ENCODE assay signal across 17 mouse cellular contexts in the genomic region with DNA sequence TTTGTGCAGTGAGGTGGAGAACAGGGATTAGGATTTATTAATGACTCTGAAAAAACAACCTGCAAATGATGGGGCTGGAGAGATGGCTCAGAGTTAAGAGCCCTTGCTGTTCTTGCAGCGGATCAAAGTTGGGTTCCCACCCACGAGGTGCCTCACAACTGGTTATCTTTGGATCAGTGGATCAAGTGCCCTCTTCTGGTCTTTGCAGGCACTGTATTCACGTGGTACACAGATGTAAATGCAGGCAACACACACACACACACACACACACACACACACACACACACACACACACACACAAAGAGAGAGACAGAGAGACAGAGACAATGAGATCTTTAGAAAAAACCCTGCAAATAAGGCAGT. TPM values are rescaled to one million over a fixed set of nuclear protein-coding genes. Genes with fewer than 3 reads are reported as not detected.
DNase-seq lines count a peak whose midpoint lies in the region; ATAC-seq and TF ChIP-seq lines count a peak whose summit lies in the region.
"Had no signal": no experiment of that assay in that cellular context is flagged by ENCODE, and none has a peak within 500 bp of the region (broad histone marks: within the 10 kb centered on the region; RNA-seq: fewer than 3 reads in every experiment).

No protein-coding gene starts in this region.

- 50% methylated on average over 3 of the region's 3 CpGs for WGBS in hindbrain, embryonic 15.5 days
- 43% methylated on average over 3 of the region's 3 CpGs for WGBS in hindbrain, embryonic 12.5 days
- WGBS in midbrain, embryonic 14.5 days, result 39% methylated on average over 3 of the region's 3 CpGs
- WGBS in midbrain, embryonic 11.5 days, result 50% methylated on average over 3 of the region's 3 CpGs

- no peaks in the 10 kb centered on the region for H3K27me3 ChIP-seq in hindbrain, embryonic 15.5 days
- no peaks in the 10 kb centered on the region for H3K27me3 ChIP-seq in hindbrain, embryonic 12.5 days
- H3K27me3 ChIP-seq in midbrain, embryonic 14.5 days (ENCODE audit: control insufficient read depth, insufficient read depth, low read length), result no peaks in the 10 kb centered on the region
- H3K27me3 ChIP-seq in midbrain, embryonic 11.5 days (ENCODE audit: control insufficient read depth, insufficient read depth, low read length), result no peaks in the 10 kb centered on the region
- H3K27me3 ChIP-seq: embryonic facial prominence, embryonic 13.5 days had no signal

- in situ Hi-C loops in ES-E14 (cut with MboI; ENCODE audit: low sequenced_read_pairs in 2 of 2, unreplicated experiment in 2 of 2), result loop anchor here in 1 of 2 experiments (5.0 kb wide), 1 partner anchor 244 kb away; no protein-coding TSS in a partner anchor

- no peaks in the 10 kb centered on the region for H3K4me1 ChIP-seq in hindbrain, embryonic 15.5 days (replicated peaks)
- no peaks in the 10 kb centered on the region for H3K4me1 ChIP-seq in hindbrain, embryonic 12.5 days
- H3K4me1 ChIP-seq in midbrain, embryonic 14.5 days (ENCODE audit: control insufficient read depth, insufficient read depth, low read length), result no peaks in the 10 kb centered on the region
- no peaks in the 10 kb centered on the region for H3K4me1 ChIP-seq in midbrain, embryonic 11.5 days (ENCODE audit: control insufficient read depth, insufficient read depth, low read length)
- H3K4me1 ChIP-seq in ES-E14 (ENCODE audit: control insufficient read depth in 2 of 2, insufficient read depth in 2 of 2, low read length in 2 of 2, poor library complexity in 1 of 2), result no peaks in the 10 kb centered on the region
- H3K4me1 ChIP-seq: embryonic facial prominence, embryonic 13.5 days had no signal

- ATAC-seq in hindbrain, embryonic 15.5 days (ENCODE audit: low FRiP score, low read depth), result 0 out of 2 replicates have a peak, but pooled peaks have one; percentile 11
- ATAC-seq in hindbrain, embryonic 12.5 days (ENCODE audit: low FRiP score), result no peak
- ATAC-seq in midbrain, embryonic 14.5 days (ENCODE audit: low FRiP score, low TSS enrichment), result peak; percentile 20; the same call in 1 of the 2 replicates
- ATAC-seq in midbrain, embryonic 11.5 days (ENCODE audit: low FRiP score), result no peak
- ATAC-seq in megakaryocyte-erythroid progenitor cell, adult 5-6 weeks (replicated peaks; ENCODE audit: low FRiP score, low TSS enrichment, poor library complexity, severe bottlenecking), result 0 out of 2 replicates have a peak, but pooled peaks have one; percentile 52

- no peak overlapping the region for H3K4me2 ChIP-seq in hindbrain, embryonic 15.5 days
- H3K4me2 ChIP-seq in hindbrain, embryonic 12.5 days (replicated peaks), result no peak overlapping the region
- no peak overlapping the region for H3K4me2 ChIP-seq in midbrain, embryonic 14.5 days (ENCODE audit: low read length)
- H3K4me2 ChIP-seq in midbrain, embryonic 11.5 days, result no peak overlapping the region
- H3K4me2 ChIP-seq: embryonic facial prominence, embryonic 13.5 days had no signal

- DNase-seq in midbrain, embryonic 14.5 days, result peak; percentile 40
- DNase-seq in midbrain, embryonic 11.5 days (ENCODE audit: low spot score, missing footprints), result no peak
- peak; percentile 8 for DNase-seq in ES-E14 (ENCODE audit: low read depth, low spot score)
- DNase-seq in urinary bladder, postnatal 14 days (ENCODE audit: low spot score), result no peak
- DNase-seq in thymus, postnatal 10 days (ENCODE audit: low spot score in 2 of 2), result no peak
- DNase-seq: cerebellum, adult 11-12 months; heart, adult 18-20 months; kidney, postnatal 14 days; thymus, adult 18-20 months had no signal

- no peak overlapping the region for H3K9ac ChIP-seq in hindbrain, embryonic 15.5 days
- no peak overlapping the region for H3K9ac ChIP-seq in hindbrain, embryonic 12.5 days
- H3K9ac ChIP-seq in midbrain, embryonic 14.5 days (replicated peaks; ENCODE audit: low read length), result no peak overlapping the region
- H3K9ac ChIP-seq in midbrain, embryonic 11.5 days (ENCODE audit: low read length), result no peak overlapping the region
- H3K9ac ChIP-seq in ES-E14 (ENCODE audit: insufficient read depth, low read depth, low read length, poor library complexity, severe bottlenecking), result no peak overlapping the region
- H3K9ac ChIP-seq: embryonic facial prominence, embryonic 13.5 days had no signal

- H3K36me3 ChIP-seq in hindbrain, embryonic 15.5 days, result no peaks in the 10 kb centered on the region
- no peaks in the 10 kb centered on the region for H3K36me3 ChIP-seq in hindbrain, embryonic 12.5 days
- no peaks in the 10 kb centered on the region for H3K36me3 ChIP-seq in midbrain, embryonic 14.5 days (ENCODE audit: control insufficient read depth, insufficient read depth, low read length)
- no peaks in the 10 kb centered on the region for H3K36me3 ChIP-seq in midbrain, embryonic 11.5 days (ENCODE audit: control insufficient read depth, insufficient read depth, low read length)
- no peaks in the 10 kb centered on the region for H3K36me3 ChIP-seq in ES-E14 (ENCODE audit: control insufficient read depth, insufficient read depth, low read length, poor library complexity, severe bottlenecking)
- H3K36me3 ChIP-seq: embryonic facial prominence, embryonic 13.5 days had no signal

- H3K27ac ChIP-seq in hindbrain, embryonic 15.5 days (replicated peaks), result no peak overlapping the region
- no peak overlapping the region for H3K27ac ChIP-seq in hindbrain, embryonic 12.5 days
- no peak overlapping the region for H3K27ac ChIP-seq in midbrain, embryonic 14.5 days (replicated peaks; ENCODE audit: low read depth, low read length)
- no peak overlapping the region for H3K27ac ChIP-seq in midbrain, embryonic 11.5 days (ENCODE audit: low read depth, low read length)
- no peak overlapping the region for H3K27ac ChIP-seq in ES-E14 (ENCODE audit: insufficient read depth, low read depth, low read length, poor library complexity, severe bottlenecking)
- H3K27ac ChIP-seq: embryonic facial prominence, embryonic 13.5 days had no signal

- no peak overlapping the region for H3K4me3 ChIP-seq in hindbrain, embryonic 15.5 days
- H3K4me3 ChIP-seq in hindbrain, embryonic 12.5 days, result no peak overlapping the region
- no peak overlapping the region for H3K4me3 ChIP-seq in midbrain, embryonic 14.5 days (replicated peaks; ENCODE audit: low read depth, low read length)
- H3K4me3 ChIP-seq in midbrain, embryonic 11.5 days (ENCODE audit: low read depth, low read length), result no peak overlapping the region
- no peak overlapping the region for H3K4me3 ChIP-seq in ES-E14 (ENCODE audit: insufficient read depth in 1 of 2, low read depth in 1 of 2, low read length in 2 of 2, poor library complexity in 1 of 2, severe bottlenecking in 1 of 2)
- H3K4me3 ChIP-seq: embryonic facial prominence, embryonic 13.5 days had no signal

- no peaks in the 10 kb centered on the region for H3K9me3 ChIP-seq in hindbrain, embryonic 15.5 days
- no peaks in the 10 kb centered on the region for H3K9me3 ChIP-seq in hindbrain, embryonic 12.5 days (replicated peaks)
- H3K9me3 ChIP-seq in midbrain, embryonic 14.5 days (ENCODE audit: control insufficient read depth, low read length), result no peaks in the 10 kb centered on the region
- no peaks in the 10 kb centered on the region for H3K9me3 ChIP-seq in midbrain, embryonic 11.5 days (ENCODE audit: control insufficient read depth, low read length)
- H3K9me3 ChIP-seq in ES-E14 (ENCODE audit: control insufficient read depth, insufficient read depth, low read depth, low read length), result no peaks in the 10 kb centered on the region
- H3K9me3 ChIP-seq: embryonic facial prominence, embryonic 13.5 days had no signal

TF ChIP-seq in ES-E14, 5 proteins besides CTCF, POLR2A, EP300 and RAD21 (continues in another document):
- TF ChIP-seq ZC3H11A (IDR thresholded peaks at IDR 0.05; ENCODE audit: borderline replicate concordance, low read depth, low read length), result 0 out of 2 replicates have a peak, but pooled peaks have one; percentile 8

RNA-seq across cellular contexts. Expression of gene Panx3, which starts 18.9 kb away (rescaled TPM):
- not detected in 2 replicates for polyA plus RNA-seq in hindbrain, embryonic 15.5 days (2015; fragmentation: Nextera tagmentation; extraction: Ambion mirVana)
- 0.79 and 3.0 TPM in 2 replicates for polyA plus RNA-seq in hindbrain, embryonic 12.5 days (2016; fragmentation: Nextera tagmentation; extraction: Ambion mirVana)
- not detected in 2 replicates for polyA plus RNA-seq in midbrain, embryonic 14.5 days (2014; fragmentation: Nextera tagmentation; extraction: Ambion mirVana)
- polyA plus RNA-seq in midbrain, embryonic 11.5 days (2014; fragmentation: Nextera tagmentation; extraction: Ambion mirVana), result 0.08 and 0.10 TPM in 2 replicates
- 0.13 TPM in 1 of 2 replicates, not detected in the other for total RNA-seq in ES-E14 (2012; rRNA removed)
- total RNA-seq in megakaryocyte-erythroid progenitor cell, adult 5-6 weeks (2014; fragmentation: Nextera tagmentation), result not detected in 2 replicates
- total RNA-seq in megakaryocyte-erythroid progenitor cell, adult 5-6 weeks (2017), result not detected in 2 replicates
- total RNA-seq: heart, adult 18-20 months; layer of hippocampus, postnatal 25 days had no signal
- polyA plus RNA-seq: limb, embryonic 11.5 days; liver, embryonic 16.5 days had no signal

RNA-seq across cellular contexts. Expression of gene Olfr160, which starts 28.1 kb away (rescaled TPM):
- not detected in 2 replicates for polyA plus RNA-seq in hindbrain, embryonic 15.5 days (2015; fragmentation: Nextera tagmentation; extraction: Ambion mirVana)
- polyA plus RNA-seq in hindbrain, embryonic 12.5 days (2016; fragmentation: Nextera tagmentation; extraction: Ambion mirVana), result not detected in 2 replicates
- not detected in 2 replicates for polyA plus RNA-seq in midbrain, embryonic 14.5 days (2014; fragmentation: Nextera tagmentation; extraction: Ambion mirVana)
- not detected in 2 replicates for polyA plus RNA-seq in midbrain, embryonic 11.5 days (2014; fragmentation: Nextera tagmentation; extraction: Ambion mirVana)
- total RNA-seq in ES-E14 (2012; rRNA removed), result not detected in 2 replicates
- not detected in 2 replicates for total RNA-seq in megakaryocyte-erythroid progenitor cell, adult 5-6 weeks (2014; fragmentation: Nextera tagmentation)
- not detected in 2 replicates for total RNA-seq in megakaryocyte-erythroid progenitor cell, adult 5-6 weeks (2017)
- total RNA-seq: heart, adult 18-20 months; layer of hippocampus, postnatal 25 days had no signal
- polyA plus RNA-seq: embryonic facial prominence, embryonic 13.5 days; heart, embryonic 16.5 days; limb, embryonic 11.5 days; liver, embryonic 16.5 days had no signal

RNA-seq across cellular contexts. Expression of gene Tbrg1, which starts 30.8 kb away (rescaled TPM):
- polyA plus RNA-seq in hindbrain, embryonic 15.5 days (2015; fragmentation: Nextera tagmentation; extraction: Ambion mirVana), result 86.4 and 88.3 TPM in 2 replicates
- 129 and 140 TPM in 2 replicates for polyA plus RNA-seq in hindbrain, embryonic 12.5 days (2016; fragmentation: Nextera tagmentation; extraction: Ambion mirVana)
- polyA plus RNA-seq in midbrain, embryonic 14.5 days (2014; fragmentation: Nextera tagmentation; extraction: Ambion mirVana), result 89.5 and 91.6 TPM in 2 replicates
- polyA plus RNA-seq in midbrain, embryonic 11.5 days (2014; fragmentation: Nextera tagmentation; extraction: Ambion mirVana), result 143 and 146 TPM in 2 replicates
- total RNA-seq in ES-E14 (2012; rRNA removed), result 84.1 and 120 TPM in 2 replicates
- 80.1 and 93.1 TPM in 2 replicates for total RNA-seq in megakaryocyte-erythroid progenitor cell, adult 5-6 weeks (2014; fragmentation: Nextera tagmentation)
- total RNA-seq in megakaryocyte-erythroid progenitor cell, adult 5-6 weeks (2017), result 62.7 and 74.2 TPM in 2 replicates

RNA-seq across cellular contexts. Expression of gene Olfr874, which starts 57.0 kb away (rescaled TPM):
- not detected in 2 replicates for polyA plus RNA-seq in hindbrain, embryonic 15.5 days (2015; fragmentation: Nextera tagmentation; extraction: Ambion mirVana)
- not detected in 2 replicates for polyA plus RNA-seq in hindbrain, embryonic 12.5 days (2016; fragmentation: Nextera tagmentation; extraction: Ambion mirVana)
- polyA plus RNA-seq in midbrain, embryonic 14.5 days (2014; fragmentation: Nextera tagmentation; extraction: Ambion mirVana), result not detected in 2 replicates
- polyA plus RNA-seq in midbrain, embryonic 11.5 days (2014; fragmentation: Nextera tagmentation; extraction: Ambion mirVana), result not detected in 2 replicates
- 0.22 TPM in 1 of 2 replicates, not detected in the other for total RNA-seq in ES-E14 (2012; rRNA removed)
- not detected in 2 replicates for total RNA-seq in megakaryocyte-erythroid progenitor cell, adult 5-6 weeks (2014; fragmentation: Nextera tagmentation)
- total RNA-seq in megakaryocyte-erythroid progenitor cell, adult 5-6 weeks (2017), result not detected in 2 replicates
- total RNA-seq: heart, adult 18-20 months; layer of hippocampus, postnatal 25 days had no signal
- polyA plus RNA-seq: embryonic facial prominence, embryonic 13.5 days; heart, embryonic 16.5 days; limb, embryonic 11.5 days; liver, embryonic 16.5 days had no signal

Comparison
In these comparisons a context has a peak if more than half of its experiments do, and no peak if none do; other contexts are left out.
1. ATAC-seq: peak in hindbrain, embryonic 15.5 days (single experiment), midbrain, embryonic 14.5 days (single experiment) and megakaryocyte-erythroid progenitor cell, adult 5-6 weeks (single experiment); none in hindbrain, embryonic 12.5 days (single experiment) and midbrain, embryonic 11.5 days (single experiment).
2. DNase-seq: peak in midbrain, embryonic 14.5 days (single experiment) and ES-E14 (single experiment); none in midbrain, embryonic 11.5 days (single experiment), urinary bladder, postnatal 14 days (single experiment) and thymus, postnatal 10 days (0 of 2).